Mouse (Mus musculus) bone marrow, adult 2 months (tissue): Measurements from ENCODE around the gene Timm44. TPM values are rescaled to one million over a fixed set of nuclear protein-coding genes. Genes with fewer than 3 reads are reported as not detected.

ENCODE experiments used
- H3K27ac ChIP-seq: fragments of 200-500 bp; 2 replicates; pipeline ENCODE4 v1.5.1; 2012; ENCODE audit warnings: low read depth, mild to moderate bottlenecking, control low read depth, inconsistent platforms, low read length; ENCODE audit not compliant: control insufficient read depth, poor library complexity, insufficient read depth
- H3K4me1 ChIP-seq: fragments of 200-500 bp; 2 replicates; pipeline ENCODE4 v1.6.1; 2011; ENCODE audit warnings: low read length; ENCODE audit not compliant: control insufficient read depth, insufficient read depth
- H3K4me3 ChIP-seq: fragments of 200-500 bp; replicated peaks from 2 replicates; pipeline ENCODE3; 2011; ENCODE audit warnings: mild to moderate bottlenecking, low read depth, low read length, control low read depth; ENCODE audit not compliant: control insufficient read depth
- CTCF ChIP-seq: fragments of 200-500 bp; IDR thresholded peaks from 2 replicates; pipeline ENCODE4 v1.5.1; 2011; ENCODE audit warnings: low read length, control low read depth; ENCODE audit not compliant: control insufficient read depth, insufficient read depth
- POLR2A ChIP-seq: fragments of 200-500 bp; IDR thresholded peaks from 2 replicates; pipeline ENCODE4 v1.6.1; 2011; ENCODE audit warnings: low read depth, mild to moderate bottlenecking, control low read depth, low read length, borderline replicate concordance; ENCODE audit not compliant: control insufficient read depth
- WGBS: fragments of 180-500 bp; shearing (Covaris S2); methylation state at CpG from one replicate; pipeline ENCODE4 v1.1.7; 2018; 5-methylcytosine and 5-hydroxymethylcytosine counted together
- polyA plus RNA-seq: library from polyadenylated mRNA; stranded (reverse); fragments of >200 nt; gene quantifications from 2 replicates; pipeline ENCODE4 v1.2.4, GENCODE M21; 2011; ENCODE audit warnings: low replicate concordance; ENCODE audit not compliant: missing spikeins, insufficient read depth, insufficient read length

Gene Timm44
- polyA plus RNA-seq, 1 experiment = 48.3 TPM

DNA sequence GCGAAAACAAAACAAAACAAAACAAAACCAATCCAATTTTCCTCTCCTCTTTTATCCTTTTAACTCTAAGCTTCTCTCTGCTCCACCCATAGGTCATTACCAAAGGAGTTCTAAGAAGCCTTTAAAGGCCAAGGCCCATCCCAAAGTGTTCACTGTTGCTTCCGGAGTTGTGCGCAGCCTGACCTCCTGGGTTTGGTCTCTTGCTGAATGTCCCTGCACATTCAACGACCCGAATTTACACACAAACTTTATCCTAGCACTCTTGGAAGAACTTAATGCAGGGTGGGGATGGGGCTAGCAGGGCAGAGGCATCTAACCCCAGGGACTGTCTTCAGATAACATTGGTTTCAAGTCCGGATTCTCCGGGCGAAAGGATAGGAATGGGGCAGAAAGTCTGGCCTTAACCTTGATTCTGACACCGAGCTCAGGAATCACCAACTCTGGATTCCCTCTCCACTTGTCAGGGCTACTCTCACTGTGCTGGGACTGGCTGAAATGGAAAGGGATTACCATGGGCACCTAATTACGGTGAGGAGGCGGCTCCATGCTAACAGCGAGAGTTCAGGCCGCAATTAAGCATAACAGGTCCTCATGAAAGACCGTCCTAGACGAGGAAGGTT is 37.8 kb downstream of the Timm44 start:
- TF ChIP-seq POLR2A (no peak), CTCF (no peak)

DNA sequence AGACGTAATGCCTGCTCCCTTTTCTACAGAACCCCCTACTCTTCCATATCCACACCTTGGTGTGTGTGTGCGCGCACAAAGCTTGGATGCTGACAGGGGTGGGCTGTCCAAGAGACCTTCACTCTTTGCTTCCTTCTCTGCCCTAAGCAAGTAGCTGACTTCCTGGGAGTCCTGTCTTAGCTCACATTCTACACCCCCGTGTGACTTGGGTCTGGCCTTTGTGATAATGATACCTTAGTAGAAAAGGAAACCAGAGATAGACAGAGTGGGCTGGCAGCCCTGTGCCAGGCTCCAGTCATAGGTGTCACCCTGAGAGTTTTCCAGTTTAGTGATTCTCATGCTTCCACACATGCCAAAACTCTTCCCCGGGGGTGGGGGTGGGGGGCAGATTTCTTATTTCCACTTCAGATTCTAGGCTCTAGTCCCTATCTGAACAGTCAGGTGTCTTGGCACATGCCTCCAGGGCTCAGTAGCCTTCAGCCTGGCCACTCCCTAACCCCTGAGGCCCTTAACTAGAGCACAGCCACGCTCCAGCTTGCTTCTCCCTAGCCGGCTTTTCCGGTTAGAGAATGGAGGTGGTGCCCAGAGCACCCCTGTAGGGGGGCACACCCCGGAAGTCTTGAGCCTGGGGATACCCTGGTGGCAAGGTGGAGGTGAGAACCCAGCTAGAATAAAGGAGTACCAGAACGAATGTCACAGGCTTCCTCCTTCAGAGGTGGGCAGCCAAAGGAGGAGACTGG is 44.9 kb downstream of the Timm44 start:
- no peak overlapping the region for H3K4me3 ChIP-seq
- H3K27ac ChIP-seq = no peak overlapping the region
- 62% methylated on average over 10 of the region's 10 CpGs for WGBS
- no peak for TF ChIP-seq CTCF
- no peak for TF ChIP-seq POLR2A
- no peaks in the 10 kb centered on the region for H3K4me1 ChIP-seq

More for the DNA sequence above, 37.8 kb downstream of the Timm44 start:
- H3K4me1 ChIP-seq = peaks cover 4% of the 10 kb centered on the region; the same call in 1 of the 2 replicates
- 17% methylated on average over 15 of the region's 15 CpGs for WGBS
- peak overlapping the region; percentile 98 for H3K4me3 ChIP-seq
- peak overlapping the region; percentile 70 for H3K27ac ChIP-seq

DNA sequence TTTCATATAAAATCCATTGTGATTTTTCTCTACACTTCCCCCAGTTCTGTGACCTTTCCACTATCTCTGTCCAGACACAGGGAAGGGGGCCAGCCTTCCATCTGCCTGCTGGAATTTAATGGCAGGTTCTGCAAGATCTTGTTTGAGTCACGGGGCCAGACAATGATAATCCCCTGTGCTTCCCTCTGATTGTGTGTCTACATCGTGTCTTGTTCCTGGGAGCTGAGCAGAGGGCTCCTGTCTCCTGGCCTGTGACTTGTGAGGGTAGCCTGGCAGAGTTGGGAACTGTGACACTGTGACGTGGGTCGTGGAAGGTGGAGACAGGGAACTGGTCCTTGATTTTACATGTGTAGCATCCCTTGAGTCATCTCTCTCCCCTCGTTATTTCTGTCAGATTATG is 45.9 kb downstream of the Timm44 start:
- no peak overlapping the region for H3K27ac ChIP-seq
- no peak overlapping the region for H3K4me3 ChIP-seq
- no peaks in the 10 kb centered on the region for H3K4me1 ChIP-seq
- TF ChIP-seq CTCF (no peak), POLR2A (no peak)
- WGBS = 69% methylated on average over 5 of the region's 5 CpGs

- no peak for TF ChIP-seq CTCF
- TF ChIP-seq POLR2A = no peak
- Histone ChIP-seq H3K4me3 (no peak overlapping the region), H3K27ac (no peak overlapping the region), H3K4me1 (no peaks in the 10 kb centered on the region)
- WGBS = 86% methylated on average over 4 of the region's 4 CpGs
Measured at GRCm38 (mm10) chr8:4227919-4228318, 47.8 kb downstream of the Timm44 start.

DNA sequence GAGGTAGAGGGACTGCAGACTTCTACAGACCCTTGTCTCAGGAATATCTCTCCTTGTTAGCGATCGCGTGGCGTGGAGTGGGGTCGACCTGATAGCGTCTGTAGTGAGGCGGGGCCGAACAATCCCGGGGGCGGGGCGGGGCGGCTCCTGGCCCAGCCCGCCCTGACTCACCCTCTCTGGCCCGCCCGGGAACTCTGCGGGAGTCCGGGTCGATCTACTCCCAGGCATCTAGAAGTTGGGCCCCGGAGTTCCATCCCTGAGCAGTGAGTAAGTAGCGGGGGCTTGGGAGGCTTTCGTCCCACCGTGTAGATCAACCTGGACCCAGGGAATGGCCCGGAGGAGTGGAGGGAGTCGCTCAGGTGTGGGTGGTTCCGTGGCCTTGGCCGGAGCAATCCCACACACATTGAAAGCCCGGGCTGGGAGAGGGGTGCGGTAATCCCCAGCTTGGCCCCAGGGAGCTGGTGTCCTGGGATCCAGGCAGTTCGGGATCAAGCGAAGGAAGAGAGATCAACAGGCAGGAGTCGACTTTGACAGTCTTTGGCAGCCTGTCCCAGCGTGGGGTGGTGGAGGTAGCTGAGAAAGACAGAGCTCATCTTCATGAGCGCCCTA is 48.9 kb downstream of the Timm44 start, which contains the start of gene Lrrc8e:
TSS of gene Lrrc8e (plus strand) at position 89 of the 609 bp plus-strand sequence.
- no peak for TF ChIP-seq POLR2A
- no peak for TF ChIP-seq CTCF
- no peak within 1 kb of the TSS for H3K4me3 ChIP-seq
- no peaks in the 10 kb centered on the region for H3K4me1 ChIP-seq
- no peak within 1 kb of the TSS for H3K27ac ChIP-seq
- WGBS = 18% methylated on average over 33 of the region's 33 CpGs

- Histone ChIP-seq H3K4me3 (no peak overlapping the region), H3K4me1 (no peaks in the 10 kb centered on the region), H3K27ac (no peak overlapping the region)
- whole genome bisulfite sequencing = 47% methylated on average over 4 of the region's 4 CpGs
- no peak for TF ChIP-seq POLR2A
Measured at GRCm38 (mm10) chr8:4226323-4226722, 49.4 kb downstream of the Timm44 start.

DNA sequence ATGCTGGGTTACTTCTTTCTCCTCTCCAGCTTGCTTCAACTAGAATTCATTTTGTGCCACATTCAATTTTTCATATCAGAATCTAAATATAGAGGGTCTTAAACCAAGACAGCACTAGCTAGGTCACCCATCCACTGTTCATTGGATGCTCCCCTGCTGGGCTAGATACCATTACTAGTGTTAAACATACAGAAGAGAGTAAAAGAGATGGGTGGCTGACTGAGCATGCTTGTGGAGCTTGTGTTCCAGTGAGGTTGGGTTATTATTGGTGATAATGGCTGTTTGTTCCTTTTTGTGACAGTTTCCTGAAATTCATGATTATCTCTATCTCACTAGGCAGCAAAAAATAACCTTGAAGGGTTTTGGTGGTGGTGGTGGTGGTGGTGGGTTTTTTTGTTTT is 53.7 kb downstream of the Timm44 start:
- Histone ChIP-seq H3K27ac (no peak overlapping the region), H3K4me1 (no peaks in the 10 kb centered on the region; the same call in 1 of the 2 replicates), H3K4me3 (no peak overlapping the region)
- TF ChIP-seq CTCF (no peak), POLR2A (no peak)

- peaks cover 2% of the 10 kb centered on the region for H3K4me1 ChIP-seq
- no peak overlapping the region for H3K4me3 ChIP-seq
- no peak overlapping the region for H3K27ac ChIP-seq
- 78% methylated on average over 3 of the region's 3 CpGs for WGBS
- TF ChIP-seq POLR2A (no peak), CTCF (no peak)
Measured at GRCm38 (mm10) chr8:4219617-4220016, 56.1 kb downstream of the Timm44 start.
